Mouse (Mus musculus): ENCODE results near the gene Emc1. TPM values are rescaled to one million over a fixed set of nuclear protein-coding genes. Genes with fewer than 3 reads are reported as not detected.
"Not testable (repeated sequence)": the region's sequence is repeated elsewhere in the genome, so short reads cannot be mapped to it uniquely, and the experiment has no call there.

The Emc1 gene
- polyA plus RNA-seq, 1 experiment from 2014 or later: 17.1 TPM

- Histone ChIP-seq H3K36me3 (ENCODE audit: control insufficient read depth, insufficient read depth, low read length) (peaks cover 92% of the 10 kb centered on the region), H3K4me1 (replicated peaks; ENCODE audit: control insufficient read depth, insufficient read depth, low read length) (no peaks in the 10 kb centered on the region), H3K9me3 (ENCODE audit: control insufficient read depth, low read length) (no peaks in the 10 kb centered on the region), H3K9ac (ENCODE audit: low read length) (no peak overlapping the region), H3K27me3 (replicated peaks; ENCODE audit: control insufficient read depth, insufficient read depth, low read length) (no peaks in the 10 kb centered on the region), H3K4me3 (ENCODE audit: low read depth, low read length) (no peak overlapping the region), H3K4me2 (ENCODE audit: low read length) (no peak overlapping the region), H3K27ac (ENCODE audit: low read depth) (no peak overlapping the region)
- 88% methylated on average over 4 of the region's 4 CpGs for WGBS
- DNase-seq (ENCODE audit: low spot score) (no peak), ATAC-seq (replicated peaks; ENCODE audit: low FRiP score, low TSS enrichment, low read depth) (no peak)
Measured at GRCm38 (mm10) chr4:139373130-139373529, 20.7 kb downstream of the Emc1 start.

- ATAC-seq (replicated peaks; ENCODE audit: low FRiP score, low TSS enrichment, low read depth) (no peak), DNase-seq (ENCODE audit: low spot score) (no peak)
- Histone ChIP-seq H3K27me3 (replicated peaks; ENCODE audit: control insufficient read depth, insufficient read depth, low read length) (no peaks in the 10 kb centered on the region), H3K9ac (ENCODE audit: low read length) (no peak overlapping the region), H3K4me1 (replicated peaks; ENCODE audit: control insufficient read depth, insufficient read depth, low read length) (no peaks in the 10 kb centered on the region), H3K9me3 (ENCODE audit: control insufficient read depth, low read length) (no peaks in the 10 kb centered on the region), H3K4me2 (ENCODE audit: low read length) (no peak overlapping the region), H3K27ac (ENCODE audit: low read depth) (no peak overlapping the region), H3K36me3 (ENCODE audit: control insufficient read depth, insufficient read depth, low read length) (peaks cover 88% of the 10 kb centered on the region), H3K4me3 (ENCODE audit: low read depth, low read length) (no peak overlapping the region)
- 92% methylated on average over 10 of the region's 10 CpGs for WGBS
Measured at GRCm38 (mm10) chr4:139373531-139373930, 21.1 kb downstream of the Emc1 start.

GRCm38 (mm10) chr4:139379719-139380118 is 27.3 kb downstream of the Emc1 start:
- Histone ChIP-seq H3K4me2 (ENCODE audit: low read length) (peak overlapping the region; percentile 58), H3K4me1 (replicated peaks; ENCODE audit: control insufficient read depth, insufficient read depth, low read length) (peaks cover 10% of the 10 kb centered on the region), H3K4me3 (ENCODE audit: low read depth, low read length) (peak overlapping the region; percentile 87), H3K9ac (ENCODE audit: low read length) (peak overlapping the region; percentile 81), H3K27me3 (replicated peaks; ENCODE audit: control insufficient read depth, insufficient read depth, low read length) (no peaks in the 10 kb centered on the region), H3K36me3 (ENCODE audit: control insufficient read depth, insufficient read depth, low read length) (peaks cover 28% of the 10 kb centered on the region), H3K27ac (ENCODE audit: low read depth) (peak overlapping the region; percentile 82), H3K9me3 (ENCODE audit: control insufficient read depth, low read length) (no peaks in the 10 kb centered on the region)
- 12% methylated on average over 8 of the region's 8 CpGs for WGBS
- DNase-seq (ENCODE audit: low spot score): peak; percentile 55
- no peak for ATAC-seq (replicated peaks; ENCODE audit: low FRiP score, low TSS enrichment, low read depth)

GRCm38 (mm10) chr4:139380207-139380748 is 27.9 kb downstream of the Emc1 start:
- Histone ChIP-seq H3K27ac (ENCODE audit: low read depth) (peak overlapping the region; percentile 82), H3K9ac (ENCODE audit: low read length) (peak overlapping the region; percentile 81), H3K9me3 (ENCODE audit: control insufficient read depth, low read length) (no peaks in the 10 kb centered on the region), H3K4me1 (replicated peaks; ENCODE audit: control insufficient read depth, insufficient read depth, low read length) (peaks cover 10% of the 10 kb centered on the region), H3K36me3 (ENCODE audit: control insufficient read depth, insufficient read depth, low read length) (peaks cover 23% of the 10 kb centered on the region), H3K27me3 (replicated peaks; ENCODE audit: control insufficient read depth, insufficient read depth, low read length) (no peaks in the 10 kb centered on the region), H3K4me2 (ENCODE audit: low read length) (peak overlapping the region; percentile 73), H3K4me3 (ENCODE audit: low read depth, low read length) (peak overlapping the region; percentile 87)
- peak; percentile 96 for ATAC-seq (replicated peaks; ENCODE audit: low FRiP score, low TSS enrichment, low read depth)
- peak; percentile 100 for DNase-seq (ENCODE audit: low spot score)
- under 1% methylated on average over 54 of the region's 54 CpGs for WGBS

GRCm38 (mm10) chr4:139380775-139381451 is 28.5 kb downstream of the Emc1 start:
- no peaks in the 10 kb centered on the region for H3K9me3 ChIP-seq (ENCODE audit: control insufficient read depth, low read length)
- H3K36me3 ChIP-seq (ENCODE audit: control insufficient read depth, insufficient read depth, low read length): peaks cover 16% of the 10 kb centered on the region
- H3K27me3 ChIP-seq (replicated peaks; ENCODE audit: control insufficient read depth, insufficient read depth, low read length): no peaks in the 10 kb centered on the region
- no peak for ATAC-seq (replicated peaks; ENCODE audit: low FRiP score, low TSS enrichment, low read depth)
- 2% methylated on average over 38 of the region's 44 CpGs for WGBS
- peak overlapping the region; percentile 66; the same call in 1 of the 2 replicates for H3K27ac ChIP-seq (ENCODE audit: low read depth)
- H3K4me1 ChIP-seq (replicated peaks; ENCODE audit: control insufficient read depth, insufficient read depth, low read length): peaks cover 13% of the 10 kb centered on the region
- peak overlapping the region; percentile 87 for H3K4me3 ChIP-seq (ENCODE audit: low read depth, low read length)
- H3K9ac ChIP-seq (ENCODE audit: low read length): peak overlapping the region; percentile 81
- DNase-seq (ENCODE audit: low spot score): no peak
- H3K4me2 ChIP-seq (ENCODE audit: low read length): peak overlapping the region; percentile 73

GRCm38 (mm10) chr4:139381452-139381845 is 29.1 kb downstream of the Emc1 start:
- peaks cover 19% of the 10 kb centered on the region for H3K4me1 ChIP-seq (replicated peaks; ENCODE audit: control insufficient read depth, insufficient read depth, low read length)
- no peak for ATAC-seq (replicated peaks; ENCODE audit: low FRiP score, low TSS enrichment, low read depth)

GRCm38 (mm10) chr4:139382231-139382630 is 29.8 kb downstream of the Emc1 start:
- H3K9me3 ChIP-seq (ENCODE audit: control insufficient read depth, low read length): no peaks in the 10 kb centered on the region
- H3K4me3 ChIP-seq (ENCODE audit: low read depth, low read length): no peak overlapping the region
- peak overlapping the region; percentile 20; the same call in 1 of the 2 replicates for H3K4me2 ChIP-seq (ENCODE audit: low read length)
- DNase-seq (ENCODE audit: low spot score) (no peak), ATAC-seq (replicated peaks; ENCODE audit: low FRiP score, low TSS enrichment, low read depth) (no peak)
- H3K27me3 ChIP-seq (replicated peaks; ENCODE audit: control insufficient read depth, insufficient read depth, low read length): no peaks in the 10 kb centered on the region
- H3K27ac ChIP-seq (ENCODE audit: low read depth): no peak overlapping the region
- peaks cover 5% of the 10 kb centered on the region for H3K36me3 ChIP-seq (ENCODE audit: control insufficient read depth, insufficient read depth, low read length)
- H3K4me1 ChIP-seq (replicated peaks; ENCODE audit: control insufficient read depth, insufficient read depth, low read length): peaks cover 26% of the 10 kb centered on the region
- WGBS: 72% methylated on average over 7 of the region's 7 CpGs
- H3K9ac ChIP-seq (ENCODE audit: low read length): no peak overlapping the region

More at GRCm38 (mm10) chr4:139381452-139381845, 29.1 kb downstream of the Emc1 start:
- Histone ChIP-seq H3K27me3 (replicated peaks; ENCODE audit: control insufficient read depth, insufficient read depth, low read length) (no peaks in the 10 kb centered on the region), H3K9me3 (ENCODE audit: control insufficient read depth, low read length) (no peaks in the 10 kb centered on the region), H3K9ac (ENCODE audit: low read length) (peak overlapping the region; percentile 81), H3K36me3 (ENCODE audit: control insufficient read depth, insufficient read depth, low read length) (peaks cover 12% of the 10 kb centered on the region), H3K4me3 (ENCODE audit: low read depth, low read length) (peak overlapping the region; percentile 87), H3K4me2 (ENCODE audit: low read length) (peak overlapping the region; percentile 73), H3K27ac (ENCODE audit: low read depth) (no peak overlapping the region)
- DNase-seq (ENCODE audit: low spot score): no peak
- 48% methylated on average over 4 of the region's 4 CpGs for WGBS

- not testable (repeated sequence) for ATAC-seq (replicated peaks; ENCODE audit: low FRiP score, low TSS enrichment, low read depth); H3K4me3 ChIP-seq (ENCODE audit: low read depth, low read length); H3K9me3 ChIP-seq (ENCODE audit: control insufficient read depth, low read length); H3K27me3 ChIP-seq (replicated peaks; ENCODE audit: control insufficient read depth, insufficient read depth, low read length); H3K4me2 ChIP-seq (ENCODE audit: low read length); H3K27ac ChIP-seq (ENCODE audit: low read depth); DNase-seq (ENCODE audit: low spot score); H3K9ac ChIP-seq (ENCODE audit: low read length)
- WGBS: 82% methylated on average over 5 of the region's 5 CpGs
- H3K36me3 ChIP-seq (ENCODE audit: control insufficient read depth, insufficient read depth, low read length): peaks cover 12% of the 10 kb centered on the region
- H3K4me1 ChIP-seq (replicated peaks; ENCODE audit: control insufficient read depth, insufficient read depth, low read length): peaks cover 32% of the 10 kb centered on the region
Measured at GRCm38 (mm10) chr4:139385841-139386240, 33.5 kb downstream of the Emc1 start.
